Mouse (Mus musculus) inflammation-experienced regulatory T-cells, adult 6 months (primary cell): ENCODE measurements at regions not wholly inside any gene's neighbourhood (a gene's known extent, or its start where the extent isn't known, plus 50 kb on each side); places are given as distances from the start of the nearest gene placed in this dataset.

Source experiments
- ATAC-seq: one replicate; pipeline ENCODE4 v1.8.0; 2017

GRCm38 (mm10) chr5:51752024-51752423, 184.5 kb upstream of the Ppargc1a start:
- ATAC-seq: no peak

GRCm38 (mm10) chr5:51750456-51750855, 182.9 kb upstream of the Ppargc1a start:
- no peak for ATAC-seq

GRCm38 (mm10) chr5:51740893-51741292, 173.4 kb upstream of the Ppargc1a start:
- no peak for ATAC-seq

GRCm38 (mm10) chr5:51730241-51730640, 162.7 kb upstream of the Ppargc1a start:
- ATAC-seq: no peak

GRCm38 (mm10) chr5:51729771-51730170, 162.2 kb upstream of the Ppargc1a start:
- ATAC-seq: no peak

GRCm38 (mm10) chr5:51726762-51727161, 159.2 kb upstream of the Ppargc1a start:
- ATAC-seq: no peak

GRCm38 (mm10) chr5:51718911-51719310, 151.4 kb upstream of the Ppargc1a start:
- no peak for ATAC-seq

- ATAC-seq: no peak
Measured at GRCm38 (mm10) chr5:51718451-51718850, 150.9 kb upstream of the Ppargc1a start.

GRCm38 (mm10) chr5:51711860-51712560, 144.5 kb upstream of the Ppargc1a start:
- ATAC-seq: no peak

GRCm38 (mm10) chr5:51710664-51711063, 143.1 kb upstream of the Ppargc1a start:
- ATAC-seq: no peak

- no peak for ATAC-seq
Measured at GRCm38 (mm10) chr5:51709447-51709991, 142.0 kb upstream of the Ppargc1a start.

- no peak for ATAC-seq
Measured at GRCm38 (mm10) chr5:51679884-51680283, 112.4 kb upstream of the Ppargc1a start.

GRCm38 (mm10) chr5:51671190-51671589, 103.7 kb upstream of the Ppargc1a start:
- ATAC-seq: no peak

- ATAC-seq: no peak
Measured at GRCm38 (mm10) chr5:51665241-51665640, 97.7 kb upstream of the Ppargc1a start.

- no peak for ATAC-seq
Measured at GRCm38 (mm10) chr5:51658232-51658896, 90.8 kb upstream of the Ppargc1a start.

GRCm38 (mm10) chr5:51653507-51653906, 86.0 kb upstream of the Ppargc1a start:
- no peak for ATAC-seq

GRCm38 (mm10) chr5:51624400-51624799, 56.9 kb upstream of the Ppargc1a start:
- ATAC-seq: no peak
